8 mouse cellular contexts compared by ENCODE assay signal in genomic region chr7:143978741-143979371, GRCm38 (mm10). TPM values are rescaled to one million over a fixed set of nuclear protein-coding genes. Genes with fewer than 3 reads are reported as not detected.
A peak's percentile ranks its signal among the peaks of the same experiment; 100 is the strongest.
DNase-seq lines count a peak whose midpoint lies in the region; ATAC-seq and TF ChIP-seq lines count a peak whose summit lies in the region.

No protein-coding gene starts in this region.

- no peak for TF ChIP-seq EP300 in liver, postnatal 0 days (IDR thresholded peaks at IDR 0.05; ENCODE audit: low read depth)

- TF ChIP-seq POLR2A in olfactory bulb, adult 2 months (IDR thresholded peaks at IDR 0.05; ENCODE audit: insufficient read depth, low read depth, low read length): no peak
- no peak for TF ChIP-seq POLR2A in thymus, adult 2 months (IDR thresholded peaks at IDR 0.05; ENCODE audit: control insufficient read depth, extremely low read depth, insufficient read depth, low read length, poor library complexity)

- TF ChIP-seq CTCF in liver, postnatal 0 days (IDR thresholded peaks at IDR 0.05; ENCODE audit: low read depth): peak; percentile 77
- TF ChIP-seq CTCF in olfactory bulb, adult 2 months (IDR thresholded peaks at IDR 0.05; ENCODE audit: insufficient read depth, low read depth, low read length): no peak
- TF ChIP-seq CTCF in thymus, adult 2 months (IDR thresholded peaks at IDR 0.05; ENCODE audit: borderline replicate concordance, control insufficient read depth, extremely low read depth, insufficient read depth, low read length, poor library complexity): peak; percentile 93

- peak overlapping the region; percentile 50 for H3K4me3 ChIP-seq in embryonic facial prominence, embryonic 14.5 days (ENCODE audit: low read depth, low read length)
- peak overlapping the region; percentile 53 for H3K4me3 ChIP-seq in heart, embryonic 16.5 days (ENCODE audit: low read length)
- H3K4me3 ChIP-seq in liver, postnatal 0 days (ENCODE audit: low read depth, low read length): peak overlapping the region; percentile 49
- H3K4me3 ChIP-seq in olfactory bulb, adult 2 months (ENCODE audit: insufficient read depth, low read depth, low read length): peak overlapping the region; percentile 36
- H3K4me3 ChIP-seq in thymus, adult 2 months (ENCODE audit: control insufficient read depth, insufficient read depth, low read length): peak overlapping the region; percentile 5; the same call in 1 of the 2 replicates

- H3K9me3 ChIP-seq in embryonic facial prominence, embryonic 14.5 days (ENCODE audit: control insufficient read depth, low read length): no peaks in the 10 kb centered on the region
- no peaks in the 10 kb centered on the region for H3K9me3 ChIP-seq in heart, embryonic 16.5 days (replicated peaks; ENCODE audit: control insufficient read depth, low read length)
- no peaks in the 10 kb centered on the region for H3K9me3 ChIP-seq in liver, postnatal 0 days (ENCODE audit: low read length)

- peak overlapping the region; percentile 94 for H3K4me2 ChIP-seq in embryonic facial prominence, embryonic 14.5 days (ENCODE audit: low read depth, low read length)
- peak overlapping the region; percentile 80 for H3K4me2 ChIP-seq in heart, embryonic 16.5 days (ENCODE audit: low read depth, low read length)
- peak overlapping the region; percentile 77 for H3K4me2 ChIP-seq in liver, postnatal 0 days (ENCODE audit: low read depth, low read length)

- no peak overlapping the region for H3K27ac ChIP-seq in embryonic facial prominence, embryonic 14.5 days (replicated peaks; ENCODE audit: low read depth, low read length)
- no peak overlapping the region for H3K27ac ChIP-seq in heart, embryonic 16.5 days (ENCODE audit: low read length)
- H3K27ac ChIP-seq in liver, postnatal 0 days (ENCODE audit: low read depth): peak overlapping the region; percentile 11; the same call in 1 of the 2 replicates
- H3K27ac ChIP-seq in olfactory bulb, adult 2 months (ENCODE audit: insufficient read depth, low read depth, low read length): no peak overlapping the region
- no peak overlapping the region for H3K27ac ChIP-seq in thymus, adult 2 months (ENCODE audit: control insufficient read depth, insufficient read depth, low read length)

- H3K4me1 ChIP-seq in embryonic facial prominence, embryonic 14.5 days (ENCODE audit: control insufficient read depth, insufficient read depth, low read length): peaks cover 8% of the 10 kb centered on the region; the same call in 1 of the 2 replicates
- H3K4me1 ChIP-seq in heart, embryonic 16.5 days (ENCODE audit: control insufficient read depth, insufficient read depth, low read length): 0 out of 2 replicates have a peak, but pooled peaks cover 5% of the 10 kb centered on the region
- H3K4me1 ChIP-seq in liver, postnatal 0 days (ENCODE audit: insufficient read depth): 0 out of 2 replicates have a peak, but pooled peaks cover 1% of the 10 kb centered on the region
- peaks cover 19% of the 10 kb centered on the region for H3K4me1 ChIP-seq in olfactory bulb, adult 2 months (ENCODE audit: control insufficient read depth, insufficient read depth, low read length)
- H3K4me1 ChIP-seq in thymus, adult 2 months (replicated peaks; ENCODE audit: control insufficient read depth, insufficient read depth, low read length): peaks cover 5% of the 10 kb centered on the region; the same call in 1 of the 2 replicates

- 0% methylated on average over 25 of the region's 50 CpGs for WGBS in embryonic facial prominence, embryonic 14.5 days
- under 1% methylated on average over 50 of the region's 50 CpGs for WGBS in heart, embryonic 16.5 days
- 2% methylated on average over 38 of the region's 50 CpGs for WGBS in liver, postnatal 0 days (ENCODE audit: insufficient replicate concordance)
- WGBS in olfactory bulb, adult 2 months: under 1% methylated on average over 50 of the region's 50 CpGs
- WGBS in thymus, adult 2 months: 3% methylated on average over 50 of the region's 50 CpGs

- peak; percentile 19 for DNase-seq in 3134 (ENCODE audit: extremely low read depth, insufficient read length, low spot score)
- peak; percentile 82 for DNase-seq in adrenal gland, postnatal 14 days
- peak; percentile 75 for DNase-seq in embryonic facial prominence, embryonic 14.5 days (ENCODE audit: low spot score)
- DNase-seq in kidney, postnatal 36 days: peak; percentile 85 to 92
- DNase-seq in liver, postnatal 0 days: peak; percentile 78
- DNase-seq in thymus, adult 2 months: peak; percentile 51

- peak overlapping the region; percentile 56; the same call in 1 of the 2 replicates for H3K9ac ChIP-seq in embryonic facial prominence, embryonic 14.5 days (ENCODE audit: low read depth, low read length)
- H3K9ac ChIP-seq in heart, embryonic 16.5 days (ENCODE audit: low read length): peak overlapping the region; percentile 38; the same call in 1 of the 2 replicates
- peak overlapping the region; percentile 49 for H3K9ac ChIP-seq in liver, postnatal 0 days (replicated peaks)

- H3K27me3 ChIP-seq in embryonic facial prominence, embryonic 14.5 days (replicated peaks; ENCODE audit: control insufficient read depth, insufficient read depth, low read length): peaks cover 71% of the 10 kb centered on the region
- H3K27me3 ChIP-seq in heart, embryonic 16.5 days (ENCODE audit: control insufficient read depth, insufficient read depth, low read length): peaks cover 69% of the 10 kb centered on the region
- peaks cover 29% of the 10 kb centered on the region for H3K27me3 ChIP-seq in liver, postnatal 0 days (ENCODE audit: insufficient read depth, low read length)
- peaks cover 5% of the 10 kb centered on the region for H3K27me3 ChIP-seq in thymus, adult 2 months (ENCODE audit: control insufficient read depth, insufficient read depth, low read length)

- H3K36me3 ChIP-seq in embryonic facial prominence, embryonic 14.5 days (ENCODE audit: control insufficient read depth, insufficient read depth, low read length): no peaks in the 10 kb centered on the region
- no peaks in the 10 kb centered on the region for H3K36me3 ChIP-seq in heart, embryonic 16.5 days (ENCODE audit: control insufficient read depth, insufficient read depth)
- no peaks in the 10 kb centered on the region for H3K36me3 ChIP-seq in liver, postnatal 0 days (replicated peaks; ENCODE audit: insufficient read depth, low read length)
- H3K36me3 ChIP-seq in thymus, adult 2 months (ENCODE audit: control insufficient read depth, insufficient read depth, low read length): no peaks in the 10 kb centered on the region

- peak; percentile 82 for ATAC-seq in embryonic facial prominence, embryonic 14.5 days (ENCODE audit: low read depth)
- ATAC-seq in heart, embryonic 16.5 days (replicated peaks; ENCODE audit: extremely low read depth, insufficient read depth, low FRiP score): peak; percentile 67
- ATAC-seq in liver, postnatal 0 days: peak; percentile 87

RNA-seq across cellular contexts. Expression of gene Shank2, which starts 22.9 kb away (rescaled TPM):
- 3.8 and 5.6 TPM in 2 replicates for total RNA-seq in adrenal gland, postnatal 14 days (2021)
- 0.72 and 1.0 TPM in 2 replicates for polyA plus RNA-seq in embryonic facial prominence, embryonic 14.5 days (2014; fragmentation: Nextera tagmentation; extraction: Ambion mirVana)
- 0.76 and 0.79 TPM in 2 replicates for polyA plus RNA-seq in heart, embryonic 16.5 days (2015; fragmentation: Nextera tagmentation; extraction: Ambion mirVana)
- polyA plus RNA-seq in liver, postnatal 0 days (2015; fragmentation: Nextera tagmentation; extraction: Ambion mirVana): 0.58 and 0.92 TPM in 2 replicates
- polyA plus RNA-seq in olfactory bulb, adult 2 months (2012; ENCODE audit: insufficient read depth, insufficient read length, low replicate concordance, missing spikeins): 53.3 TPM in 1 of 2 replicates, not detected in the other
- polyA plus RNA-seq in thymus, adult 2 months (2012; rRNA removed): 1.8 and 2.8 TPM in 2 replicates

Comparison
In these comparisons a context has a peak if more than half of its experiments do, and no peak if none do; other contexts are left out.
1. DNase-seq: peak in every context shown above with its lines; median percentile 88 in kidney, postnatal 36 days; 82 in adrenal gland, postnatal 14 days; 78 in liver, postnatal 0 days; 75 in embryonic facial prominence, embryonic 14.5 days; 51 in thymus, adult 2 months; 19 in 3134.